Mouse (Mus musculus) erythroblast, embryonic 14.5 days (primary cell): ENCODE results near the gene BC025920. TPM values are rescaled to one million over a fixed set of nuclear protein-coding genes. Genes with fewer than 3 reads are reported as not detected.
"Not testable (repeated sequence)": the region's sequence is repeated elsewhere in the genome, so short reads cannot be mapped to it uniquely, and the experiment has no call there.

ENCODE experiments used
- H3K27me3 ChIP-seq: 2 replicates; pipeline ENCODE4 v1.6.1; 2012; ENCODE audit warnings: inconsistent platforms; ENCODE audit not compliant: control insufficient read depth
- H3K36me3 ChIP-seq: 2 replicates; pipeline ENCODE4 v1.6.1; 2012; ENCODE audit warnings: mild to moderate bottlenecking, inconsistent platforms; ENCODE audit not compliant: control insufficient read depth
- H3K4me1 ChIP-seq: 2 replicates; pipeline ENCODE4 v1.6.1; 2012; ENCODE audit warnings: inconsistent platforms; ENCODE audit not compliant: control insufficient read depth
- H3K4me3 ChIP-seq: replicated peaks from 2 replicates; pipeline ENCODE3; 2012; ENCODE audit warnings: moderate library complexity, mild to moderate bottlenecking, inconsistent platforms
- H3K9me3 ChIP-seq: 2 replicates; pipeline ENCODE4 v1.6.1; 2012; ENCODE audit warnings: low read length, inconsistent platforms, mixed read lengths; ENCODE audit not compliant: control insufficient read depth
- GATA1 ChIP-seq: IDR thresholded peaks from 2 replicates; pipeline ENCODE4 v1.6.1; 2012; ENCODE audit warnings: low read length, inconsistent platforms, mixed read lengths
- TAL1 ChIP-seq: IDR thresholded peaks from 3 replicates; pipeline ENCODE4 v1.6.1; 2012; ENCODE audit warnings: low read length, inconsistent platforms, mixed read lengths
- polyA plus RNA-seq: library from polyadenylated mRNA; stranded (reverse); fragments of >175 nt; gene quantifications from 2 replicates; pipeline ENCODE4 v1.2.3, GENCODE M21; 2012

Gene BC025920
- polyA plus RNA-seq, 1 experiment: 0.07 TPM

- Histone ChIP-seq H3K4me3 (peak overlapping the region; percentile 79), H3K4me1 (peaks cover 44% of the 10 kb centered on the region), H3K9me3 (no peaks in the 10 kb centered on the region), H3K27me3 (no peaks in the 10 kb centered on the region), H3K36me3 (no peaks in the 10 kb centered on the region)
- TF ChIP-seq TAL1 (no peak), GATA1 (no peak)
These were observed 38.1 kb downstream of the BC025920 start for GRCm38 (mm10) chr10:81644162-81644561.

- Histone ChIP-seq H3K4me1 (peaks cover 47% of the 10 kb centered on the region), H3K36me3 (no peaks in the 10 kb centered on the region), H3K9me3 (no peaks in the 10 kb centered on the region), H3K27me3 (no peaks in the 10 kb centered on the region), H3K4me3 (no peak overlapping the region)
- no peak for TF ChIP-seq TAL1
- TF ChIP-seq GATA1: no peak
These were observed 38.6 kb downstream of the BC025920 start for GRCm38 (mm10) chr10:81644716-81645115.

- no peaks in the 10 kb centered on the region for H3K27me3 ChIP-seq
- no peaks in the 10 kb centered on the region for H3K9me3 ChIP-seq
- H3K36me3 ChIP-seq: no peaks in the 10 kb centered on the region
- no peak overlapping the region for H3K4me3 ChIP-seq
- TF ChIP-seq GATA1 (no peak), TAL1 (no peak)
- peaks cover 53% of the 10 kb centered on the region for H3K4me1 ChIP-seq
These were observed 39.3 kb downstream of the BC025920 start for GRCm38 (mm10) chr10:81645391-81645790.

GRCm38 (mm10) chr10:81646015-81646555, 40.0 kb downstream of the BC025920 start:
- H3K9me3 ChIP-seq: no peaks in the 10 kb centered on the region
- peaks cover 55% of the 10 kb centered on the region for H3K4me1 ChIP-seq
- peaks cover 3% of the 10 kb centered on the region; the same call in 1 of the 2 replicates for H3K36me3 ChIP-seq
- H3K4me3 ChIP-seq: no peak overlapping the region
- no peaks in the 10 kb centered on the region for H3K27me3 ChIP-seq
- no peak for TF ChIP-seq GATA1
- no peak for TF ChIP-seq TAL1

- H3K4me1 ChIP-seq: peaks cover 29% of the 10 kb centered on the region
- H3K27me3 ChIP-seq, H3K9me3 ChIP-seq: not testable (repeated sequence)
- H3K4me3 ChIP-seq: peak within 1 kb of the TSS; percentile 65
- peaks cover 12% of the 10 kb centered on the region for H3K36me3 ChIP-seq
These were observed 43.0 kb downstream of the BC025920 start, which contains the start of gene Gm10778 for GRCm38 (mm10) chr10:81648803-81649775. Gene Gm10778 (plus strand): TSS chr10:81649059.

- H3K9me3 ChIP-seq: peaks cover 32% of the 10 kb centered on the region
These were observed 49.1 kb downstream of the BC025920 start for GRCm38 (mm10) chr10:81655178-81655577.

GRCm38 (mm10) chr10:81656174-81656573, 50.1 kb downstream of the BC025920 start:
- H3K4me3 ChIP-seq: no peak overlapping the region
- peaks cover 32% of the 10 kb centered on the region for H3K9me3 ChIP-seq
- peaks cover 32% of the 10 kb centered on the region for H3K36me3 ChIP-seq
- TF ChIP-seq TAL1: no peak
- TF ChIP-seq GATA1: no peak
- H3K4me1 ChIP-seq: no peaks in the 10 kb centered on the region; the same call in 1 of the 2 replicates
- H3K27me3 ChIP-seq: no peaks in the 10 kb centered on the region

More at GRCm38 (mm10) chr10:81655178-81655577, 49.1 kb downstream of the BC025920 start:
- TF ChIP-seq GATA1 (no peak), TAL1 (no peak)
- Histone ChIP-seq H3K27me3 (no peaks in the 10 kb centered on the region), H3K36me3 (peaks cover 35% of the 10 kb centered on the region), H3K4me3 (no peak overlapping the region), H3K4me1 (peaks cover 7% of the 10 kb centered on the region)

Other genes starting within 250 kb of the BC025920 start
- 6.7 and 7.2 TPM in 2 replicates for gene Mfsd12, start 248.8 kb upstream of the BC025920 start, polyA plus RNA-seq
- gene 4930404N11Rik, start 240.5 kb upstream of the BC025920 start, polyA plus RNA-seq: 3.2 and 5.6 TPM in 2 replicates
- 62.5 and 67.4 TPM in 2 replicates for gene Fzr1, start 227.8 kb upstream of the BC025920 start, polyA plus RNA-seq
- gene Dohh, start 221.8 kb upstream of the BC025920 start, polyA plus RNA-seq: 29.2 and 34.1 TPM in 2 replicates
- gene Gm48551, start 221.8 kb upstream of the BC025920 start, polyA plus RNA-seq: 0.08 and 0.20 TPM in 2 replicates
- gene Gm48552, start 217.3 kb upstream of the BC025920 start, polyA plus RNA-seq: 0.26 and 0.80 TPM in 2 replicates
- gene Smim24, start 213.2 kb upstream of the BC025920 start, polyA plus RNA-seq: 0.09 TPM in 1 of 2 replicates, not detected in the other
- gene Nfic, start 150.6 kb upstream of the BC025920 start, polyA plus RNA-seq: 0.55 and 0.94 TPM in 2 replicates
- gene Celf5, start 123.6 kb upstream of the BC025920 start, polyA plus RNA-seq: not detected in 2 replicates
- 6.2 and 7.9 TPM in 2 replicates for gene Ncln, start 109.9 kb upstream of the BC025920 start, polyA plus RNA-seq
- 0.04 and 0.05 TPM in 2 replicates for gene S1pr4, start 106.1 kb upstream of the BC025920 start, polyA plus RNA-seq
- 0.14 and 0.24 TPM in 2 replicates for gene Gna15, start 82.0 kb upstream of the BC025920 start, polyA plus RNA-seq
- 1.2 and 1.5 TPM in 2 replicates for gene Gna11, start 61.1 kb upstream of the BC025920 start, polyA plus RNA-seq
- 152 and 158 TPM in 2 replicates for gene Aes, start 46.8 kb upstream of the BC025920 start, polyA plus RNA-seq
- 0.09 and 0.10 TPM in 2 replicates for gene Tle2, start 31.7 kb upstream of the BC025920 start, polyA plus RNA-seq
- gene Tle6, start 5.2 kb upstream of the BC025920 start, polyA plus RNA-seq: 0.27 and 0.28 TPM in 2 replicates
- gene Sirt6, start 21.5 kb downstream of the BC025920 start, polyA plus RNA-seq: 6.6 and 6.9 TPM in 2 replicates
- gene Ankrd24, start 22.3 kb downstream of the BC025920 start, polyA plus RNA-seq: 0.18 and 0.21 TPM in 2 replicates
- gene Gm10778, start 42.8 kb downstream of the BC025920 start, polyA plus RNA-seq: 0.01 TPM in 2 replicates
- gene Zfp433, start 98.6 kb downstream of the BC025920 start, polyA plus RNA-seq: 0.08 TPM in 1 of 2 replicates, not detected in the other
- gene Gm3055, start 164.9 kb downstream of the BC025920 start, polyA plus RNA-seq: not detected in 2 replicates
- gene Gm4767, start 205.9 kb downstream of the BC025920 start, polyA plus RNA-seq: not detected in 2 replicates